Mouse (Mus musculus) megakaryocyte-erythroid progenitor cell, adult 5-6 weeks (primary cell): Measurements from ENCODE around the gene Piezo1. TPM values are rescaled to one million over a fixed set of nuclear protein-coding genes. Genes with fewer than 3 reads are reported as not detected.

ENCODE experiments used
- ATAC-seq: replicated peaks from 2 replicates; pipeline ENCODE4 v1.8.0; 2016; ENCODE audit warnings: mild to moderate bottlenecking, inconsistent platforms; ENCODE audit not compliant: severe bottlenecking, poor library complexity, low FRiP score, low TSS enrichment
- total RNA-seq, 2 experiments: library from RNA; stranded (forward) in 1 of 2; stranded (reverse) in 1 of 2; fragments of 200-1000, 215-1000 nt in 1 of 2; fragments of >200 nt in 1 of 2; fragmentation: Nextera tagmentation in 1 of 2; gene quantifications; 2 replicates each; pipeline ENCODE4 v1.2.3; 2014 to 2017

The Piezo1 gene
- total RNA-seq, 2 experiments from 2014 or later = 31.5 to 84.0 TPM

GRCm38 (mm10) chr8:122572751-122573150 lies 21.6 kb upstream of the Piezo1 start:
- no peak for ATAC-seq

- no peak for ATAC-seq
Measured at GRCm38 (mm10) chr8:122571750-122572267, 20.7 kb upstream of the Piezo1 start.

- ATAC-seq = no peak
Measured at GRCm38 (mm10) chr8:122571153-122571552, 20.0 kb upstream of the Piezo1 start.

GRCm38 (mm10) chr8:122569996-122570395 lies 18.9 kb upstream of the Piezo1 start:
- no peak for ATAC-seq

- ATAC-seq = peak; percentile 8; the same call in 1 of the 2 replicates
Measured at GRCm38 (mm10) chr8:122569329-122569728, 18.2 kb upstream of the Piezo1 start.

GRCm38 (mm10) chr8:122568881-122569309 lies 17.8 kb upstream of the Piezo1 start:
- 0 out of 2 replicates have a peak, but pooled peaks have one; percentile 24 for ATAC-seq

GRCm38 (mm10) chr8:122568109-122568504 lies 17.0 kb upstream of the Piezo1 start:
- no peak for ATAC-seq

- ATAC-seq = peak; percentile 88
Measured at GRCm38 (mm10) chr8:122567361-122568108, 16.4 kb upstream of the Piezo1 start, which contains the start of gene Cdt1. Gene Cdt1, plus strand, starts transcription at chr8:122568015.

GRCm38 (mm10) chr8:122566766-122567165 lies 15.6 kb upstream of the Piezo1 start:
- ATAC-seq = no peak

- ATAC-seq = no peak
Measured at GRCm38 (mm10) chr8:122564363-122565352, 13.5 kb upstream of the Piezo1 start.

- no peak for ATAC-seq
Measured at GRCm38 (mm10) chr8:122561199-122561598, 10.1 kb upstream of the Piezo1 start.

GRCm38 (mm10) chr8:122558671-122559349 lies 7.7 kb upstream of the Piezo1 start:
- no peak for ATAC-seq

GRCm38 (mm10) chr8:122557248-122558038 lies 6.3 kb upstream of the Piezo1 start:
- peak; percentile 21; the same call in 1 of the 2 replicates for ATAC-seq

- peak; percentile 74 for ATAC-seq
Measured at GRCm38 (mm10) chr8:122556030-122557009, 5.2 kb upstream of the Piezo1 start.

GRCm38 (mm10) chr8:122554786-122555185 lies 3.7 kb upstream of the Piezo1 start:
- ATAC-seq = no peak

GRCm38 (mm10) chr8:122550995-122551264 lies 199 bp downstream of the Piezo1 start:
- ATAC-seq = no peak

- ATAC-seq = no peak
Measured at GRCm38 (mm10) chr8:122550234-122550994, 715 bp downstream of the Piezo1 start.
